Mouse (Mus musculus): ENCODE results near the gene Gfap. TPM values are rescaled to one million over a fixed set of nuclear protein-coding genes. Genes with fewer than 3 reads are reported as not detected.

The Gfap gene
- polyA plus RNA-seq, 2 experiments: 0.48 to 0.50 TPM

DNA sequence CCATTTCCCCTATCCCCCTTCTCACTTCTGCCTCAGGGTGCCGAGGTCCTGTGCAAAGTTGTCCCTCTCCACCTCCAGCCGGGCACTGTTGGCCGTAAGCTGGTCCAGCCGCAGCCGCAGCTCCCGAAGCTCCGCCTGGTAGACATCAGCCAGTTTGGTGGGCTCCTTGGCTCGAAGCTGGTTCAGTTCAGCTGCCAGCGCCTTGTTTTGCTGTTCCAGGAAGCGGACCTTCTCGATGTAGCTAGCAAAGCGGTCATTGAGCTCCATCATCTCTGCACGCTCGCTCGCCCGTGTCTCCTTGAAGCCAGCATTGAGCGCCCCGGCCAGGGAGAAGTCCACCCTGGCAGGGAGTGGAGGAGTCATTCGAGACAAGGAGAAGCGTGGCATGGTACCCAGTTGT is 4.1 kb downstream of the Gfap start:
- no peak for TF ChIP-seq POLR2A (IDR thresholded peaks at IDR 0.05; ENCODE audit: borderline replicate concordance, extremely low read depth, insufficient read depth, insufficient read length)
- no peak overlapping the region for H3K9ac ChIP-seq (ENCODE audit: low read depth, low read length, severe bottlenecking)
- ATAC-seq (ENCODE audit: low FRiP score, low read depth) (no peak), DNase-seq (ENCODE audit: low spot score) (no peak)
- H3K4me1 ChIP-seq (ENCODE audit: control insufficient read depth, insufficient read depth, low read length): no peaks in the 10 kb centered on the region
- no peaks in the 10 kb centered on the region for H3K36me3 ChIP-seq (ENCODE audit: control insufficient read depth, insufficient read depth, low read length)
- no peak overlapping the region for H3K4me3 ChIP-seq (replicated peaks; ENCODE audit: low read length)
- no peak overlapping the region for H3K4me2 ChIP-seq (replicated peaks; ENCODE audit: low read depth, low read length, severe bottlenecking)
- H3K27me3 ChIP-seq (ENCODE audit: control insufficient read depth, insufficient read depth, low read length): peaks cover 4% of the 10 kb centered on the region; the same call in 1 of the 2 replicates
- no peaks in the 10 kb centered on the region for H3K9me3 ChIP-seq (ENCODE audit: control insufficient read depth, low read length)
- no peak overlapping the region for H3K27ac ChIP-seq (replicated peaks; ENCODE audit: low read depth, low read length)
- WGBS: 78% methylated on average over 20 of the region's 20 CpGs

- WGBS: 70% methylated on average over 9 of the region's 9 CpGs
- Histone ChIP-seq H3K4me1 (ENCODE audit: control insufficient read depth, insufficient read depth, low read length) (no peaks in the 10 kb centered on the region), H3K4me3 (replicated peaks; ENCODE audit: low read length) (no peak overlapping the region), H3K27me3 (ENCODE audit: control insufficient read depth, insufficient read depth, low read length) (peaks cover 4% of the 10 kb centered on the region; the same call in 1 of the 2 replicates), H3K9ac (ENCODE audit: low read depth, low read length, severe bottlenecking) (no peak overlapping the region), H3K36me3 (ENCODE audit: control insufficient read depth, insufficient read depth, low read length) (no peaks in the 10 kb centered on the region), H3K27ac (replicated peaks; ENCODE audit: low read depth, low read length) (no peak overlapping the region), H3K9me3 (ENCODE audit: control insufficient read depth, low read length) (no peaks in the 10 kb centered on the region), H3K4me2 (replicated peaks; ENCODE audit: low read depth, low read length, severe bottlenecking) (no peak overlapping the region)
- no peak for DNase-seq (ENCODE audit: low spot score)
- ATAC-seq (ENCODE audit: low FRiP score, low read depth): no peak
- no peak for TF ChIP-seq POLR2A (IDR thresholded peaks at IDR 0.05; ENCODE audit: borderline replicate concordance, extremely low read depth, insufficient read depth, insufficient read length)
These were observed 4.9 kb downstream of the Gfap start for GRCm38 (mm10) chr11:102895779-102896178.

DNA sequence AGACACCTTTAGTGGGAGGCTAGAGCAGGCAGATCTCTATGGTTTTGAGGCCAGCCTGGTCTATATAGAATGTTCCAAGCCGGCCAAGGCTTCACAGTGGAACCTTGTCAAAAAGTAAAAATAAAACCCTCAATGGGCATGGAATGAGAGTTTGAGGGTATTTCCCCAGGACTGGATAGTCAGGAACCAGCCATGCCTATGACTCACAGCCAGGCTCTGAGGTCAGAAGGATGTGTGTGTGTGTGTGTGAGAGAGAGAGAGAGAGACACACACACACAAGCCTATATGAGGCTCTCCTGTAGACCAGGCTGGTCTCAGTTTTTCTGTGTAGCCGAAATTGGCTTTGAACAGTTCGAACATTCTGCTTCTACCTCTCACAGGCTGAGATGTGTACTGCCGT is 6.0 kb downstream of the Gfap start:
- Histone ChIP-seq H3K9me3 (ENCODE audit: control insufficient read depth, low read length) (no peaks in the 10 kb centered on the region), H3K27me3 (ENCODE audit: control insufficient read depth, insufficient read depth, low read length) (peaks cover 4% of the 10 kb centered on the region; the same call in 1 of the 2 replicates), H3K4me1 (ENCODE audit: control insufficient read depth, insufficient read depth, low read length) (no peaks in the 10 kb centered on the region), H3K36me3 (ENCODE audit: control insufficient read depth, insufficient read depth, low read length) (no peaks in the 10 kb centered on the region), H3K9ac (ENCODE audit: low read depth, low read length, severe bottlenecking) (no peak overlapping the region), H3K4me2 (replicated peaks; ENCODE audit: low read depth, low read length, severe bottlenecking) (no peak overlapping the region), H3K4me3 (replicated peaks; ENCODE audit: low read length) (no peak overlapping the region), H3K27ac (replicated peaks; ENCODE audit: low read depth, low read length) (no peak overlapping the region)
- WGBS: 81% methylated on average over 4 of the region's 4 CpGs
- no peak for TF ChIP-seq POLR2A (IDR thresholded peaks at IDR 0.05; ENCODE audit: borderline replicate concordance, extremely low read depth, insufficient read depth, insufficient read length)
- ATAC-seq (ENCODE audit: low FRiP score, low read depth): no peak
- no peak for DNase-seq (ENCODE audit: low spot score)

DNA sequence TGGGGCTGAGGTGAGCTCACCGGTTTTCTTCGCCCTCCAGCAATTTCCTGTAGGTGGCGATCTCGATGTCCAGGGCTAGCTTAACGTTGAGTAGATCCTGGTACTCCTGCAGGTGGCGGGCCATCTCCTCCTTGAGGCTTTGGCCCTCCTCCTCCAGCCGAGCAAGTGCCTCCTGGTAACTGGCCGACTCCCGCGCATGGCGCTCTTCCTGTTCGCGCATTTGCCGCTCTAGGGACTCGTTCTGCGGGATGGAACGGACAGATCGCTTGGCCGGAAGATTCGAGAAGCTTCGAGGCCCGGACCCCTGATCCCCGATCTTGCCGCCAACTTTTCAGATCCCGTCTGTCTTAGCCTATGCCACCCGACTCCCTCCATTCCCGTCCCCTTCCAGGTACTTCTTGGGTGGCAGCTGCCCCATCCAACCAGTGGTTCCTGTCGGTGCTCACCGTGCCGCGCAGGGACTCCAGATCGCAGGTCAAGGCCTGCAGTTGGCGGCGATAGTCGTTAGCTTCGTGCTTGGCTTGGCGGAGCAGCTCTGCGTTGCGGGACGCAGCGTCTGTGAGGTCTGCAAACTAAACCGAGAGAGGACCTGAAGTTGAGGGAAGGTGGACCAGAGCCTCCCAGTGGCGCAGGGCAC is 7.6 kb downstream of the Gfap start:
- H3K27ac ChIP-seq (replicated peaks; ENCODE audit: low read depth, low read length): no peak overlapping the region
- peak overlapping the region; percentile 77 for H3K4me2 ChIP-seq (replicated peaks; ENCODE audit: low read depth, low read length, severe bottlenecking)
- ATAC-seq (ENCODE audit: low FRiP score, low read depth): peak; percentile 89
- no peaks in the 10 kb centered on the region for H3K36me3 ChIP-seq (ENCODE audit: control insufficient read depth, insufficient read depth, low read length)
- no peaks in the 10 kb centered on the region for H3K9me3 ChIP-seq (ENCODE audit: control insufficient read depth, low read length)
- peak overlapping the region; percentile 45 for H3K4me3 ChIP-seq (replicated peaks; ENCODE audit: low read length)
- peaks cover 4% of the 10 kb centered on the region; the same call in 1 of the 2 replicates for H3K27me3 ChIP-seq (ENCODE audit: control insufficient read depth, insufficient read depth, low read length)
- no peak for TF ChIP-seq POLR2A (IDR thresholded peaks at IDR 0.05; ENCODE audit: borderline replicate concordance, extremely low read depth, insufficient read depth, insufficient read length)
- peak; percentile 83 for DNase-seq (ENCODE audit: low spot score)
- peak overlapping the region; percentile 60 for H3K9ac ChIP-seq (ENCODE audit: low read depth, low read length, severe bottlenecking)
- no peaks in the 10 kb centered on the region for H3K4me1 ChIP-seq (ENCODE audit: control insufficient read depth, insufficient read depth, low read length)
- 2% methylated on average over 40 of the region's 43 CpGs for WGBS

DNA sequence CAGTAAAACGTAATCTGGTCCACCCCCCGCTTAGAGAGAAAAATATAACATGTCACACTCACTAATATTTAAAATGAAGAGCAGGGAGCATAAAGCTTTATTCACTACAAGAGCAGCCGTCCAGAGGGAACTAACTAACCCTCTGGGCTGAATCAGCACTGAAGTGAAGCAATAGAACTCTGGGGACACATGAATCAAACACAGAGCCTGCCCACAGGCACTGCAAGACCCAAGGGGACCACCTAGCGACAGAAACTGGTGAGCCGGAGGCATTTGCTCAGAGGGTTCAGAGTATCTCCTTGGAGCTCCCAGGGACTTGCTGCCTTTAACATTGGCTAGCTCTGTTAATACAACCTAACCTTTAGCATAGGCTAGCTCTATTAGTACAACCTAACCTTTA is 10.6 kb downstream of the Gfap start:
- no peak for DNase-seq (ENCODE audit: low spot score)
- H3K27me3 ChIP-seq (ENCODE audit: control insufficient read depth, insufficient read depth, low read length): peaks cover 4% of the 10 kb centered on the region; the same call in 1 of the 2 replicates
- no peak overlapping the region for H3K27ac ChIP-seq (replicated peaks; ENCODE audit: low read depth, low read length)
- ATAC-seq (ENCODE audit: low FRiP score, low read depth): no peak
- TF ChIP-seq POLR2A (IDR thresholded peaks at IDR 0.05; ENCODE audit: borderline replicate concordance, extremely low read depth, insufficient read depth, insufficient read length): no peak
- no peak overlapping the region for H3K4me2 ChIP-seq (replicated peaks; ENCODE audit: low read depth, low read length, severe bottlenecking)
- no peaks in the 10 kb centered on the region for H3K4me1 ChIP-seq (ENCODE audit: control insufficient read depth, insufficient read depth, low read length)
- no peaks in the 10 kb centered on the region for H3K36me3 ChIP-seq (ENCODE audit: control insufficient read depth, insufficient read depth, low read length)
- H3K9ac ChIP-seq (ENCODE audit: low read depth, low read length, severe bottlenecking): no peak overlapping the region
- H3K9me3 ChIP-seq (ENCODE audit: control insufficient read depth, low read length): no peaks in the 10 kb centered on the region
- no peak overlapping the region for H3K4me3 ChIP-seq (replicated peaks; ENCODE audit: low read length)
- WGBS: 63% methylated on average over 5 of the region's 5 CpGs
